Mouse (Mus musculus) neural tube, embryonic 12.5 days (tissue): ENCODE results near the gene Rusc2. TPM values are rescaled to one million over a fixed set of nuclear protein-coding genes. Genes with fewer than 3 reads are reported as not detected.
A peak's percentile ranks its signal among the peaks of the same experiment; 100 is the strongest.

Experiments used
- ATAC-seq: fragments of 200-750 bp; cut with Nextera tagmentation; 2 replicates; pipeline ENCODE4 v1.8.0; 2017; ENCODE audit warnings: low read depth, mild to moderate bottlenecking, moderate TSS enrichment, moderate library complexity; ENCODE audit not compliant: low FRiP score
- H3K27ac ChIP-seq: fragments of 300-500 bp; sonication (generic); 2 replicates; pipeline ENCODE4 v1.5.1; 2016
- H3K27me3 ChIP-seq: fragments of 300-500 bp; sonication (generic); replicated peaks from 2 replicates; pipeline ENCODE4 v1.6.1; 2016; ENCODE audit warnings: mild to moderate bottlenecking
- H3K36me3 ChIP-seq: fragments of 300-500 bp; sonication (generic); 2 replicates; pipeline ENCODE4 v1.6.1; 2016; ENCODE audit warnings: mild to moderate bottlenecking
- H3K4me1 ChIP-seq: fragments of 300-500 bp; sonication (generic); 2 replicates; pipeline ENCODE4 v1.6.1; 2016
- H3K4me2 ChIP-seq: fragments of 300-500 bp; sonication (generic); replicated peaks from 2 replicates; pipeline ENCODE4 v1.6.1; 2016; ENCODE audit warnings: mild to moderate bottlenecking
- H3K4me3 ChIP-seq: fragments of 300-500 bp; sonication (generic); 2 replicates; pipeline ENCODE4 v1.5.1; 2016
- H3K9ac ChIP-seq: fragments of 300-500 bp; sonication (generic); 2 replicates; pipeline ENCODE4 v1.6.1; 2016; ENCODE audit warnings: mild to moderate bottlenecking
- H3K9me3 ChIP-seq: fragments of 300-500 bp; sonication (generic); 2 replicates; pipeline ENCODE4 v1.6.1; 2016; ENCODE audit warnings: mild to moderate bottlenecking
- WGBS: fragments of 180-500 bp; shearing (Covaris S2); methylation state at CpG from one replicate; pipeline ENCODE4 v1.1.7; 2016; 5-methylcytosine and 5-hydroxymethylcytosine counted together
- polyA plus RNA-seq: library from polyadenylated mRNA; unstranded; fragments of >200 nt; fragmentation: Nextera tagmentation; extraction: Ambion mirVana; gene quantifications from 2 replicates; pipeline ENCODE4 v1.2.1, GENCODE M21; 2016

Rusc2 gene
- polyA plus RNA-seq, 1 experiment from 2014 or later = 53.3 TPM

DNA sequence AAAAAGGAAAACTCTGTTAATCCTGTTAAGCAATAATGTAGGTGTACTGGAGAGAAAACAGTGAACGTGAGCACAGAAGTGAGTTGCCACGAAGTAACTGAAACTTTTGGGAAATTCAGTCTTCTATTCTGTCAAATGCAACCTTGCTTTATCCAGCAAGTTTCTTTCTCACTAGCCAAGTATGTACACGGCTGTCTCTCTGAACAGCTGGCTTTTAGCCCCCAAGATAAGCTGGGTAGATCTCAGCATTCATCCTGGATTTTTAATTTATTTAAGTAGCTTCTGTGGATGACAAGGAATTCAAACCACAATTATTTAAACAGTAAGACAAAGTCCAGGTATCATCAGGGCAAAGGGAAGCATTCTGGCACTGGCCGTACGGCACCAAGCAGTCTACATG is 14.5 kb upstream of the Rusc2 start:
- no peak overlapping the region for H3K4me2 ChIP-seq
- WGBS = 89% methylated on average over 5 of the region's 5 CpGs
- H3K36me3 ChIP-seq = no peaks in the 10 kb centered on the region
- no peak overlapping the region for H3K4me3 ChIP-seq
- no peaks in the 10 kb centered on the region for H3K9me3 ChIP-seq
- no peak for ATAC-seq
- H3K9ac ChIP-seq = no peak overlapping the region
- H3K27me3 ChIP-seq = no peaks in the 10 kb centered on the region
- no peak overlapping the region for H3K27ac ChIP-seq
- H3K4me1 ChIP-seq = no peaks in the 10 kb centered on the region

GRCm38 (mm10) chr4:43367787-43368186 is 14.0 kb upstream of the Rusc2 start:
- Histone ChIP-seq H3K4me2 (no peak overlapping the region), H3K4me3 (no peak overlapping the region), H3K4me1 (no peaks in the 10 kb centered on the region), H3K9me3 (no peaks in the 10 kb centered on the region), H3K36me3 (no peaks in the 10 kb centered on the region), H3K9ac (no peak overlapping the region), H3K27me3 (no peaks in the 10 kb centered on the region), H3K27ac (no peak overlapping the region)
- 95% methylated on average over 9 of the region's 9 CpGs for WGBS
- no peak for ATAC-seq

- Histone ChIP-seq H3K4me2 (no peak overlapping the region), H3K9me3 (no peaks in the 10 kb centered on the region), H3K4me1 (no peaks in the 10 kb centered on the region), H3K4me3 (no peak overlapping the region), H3K27ac (no peak overlapping the region), H3K9ac (no peak overlapping the region), H3K27me3 (no peaks in the 10 kb centered on the region; the same call in 1 of the 2 replicates), H3K36me3 (no peaks in the 10 kb centered on the region)
- WGBS = 73% methylated on average over 11 of the region's 11 CpGs
- no peak for ATAC-seq
Measured at GRCm38 (mm10) chr4:43371406-43371805, 10.4 kb upstream of the Rusc2 start.

DNA sequence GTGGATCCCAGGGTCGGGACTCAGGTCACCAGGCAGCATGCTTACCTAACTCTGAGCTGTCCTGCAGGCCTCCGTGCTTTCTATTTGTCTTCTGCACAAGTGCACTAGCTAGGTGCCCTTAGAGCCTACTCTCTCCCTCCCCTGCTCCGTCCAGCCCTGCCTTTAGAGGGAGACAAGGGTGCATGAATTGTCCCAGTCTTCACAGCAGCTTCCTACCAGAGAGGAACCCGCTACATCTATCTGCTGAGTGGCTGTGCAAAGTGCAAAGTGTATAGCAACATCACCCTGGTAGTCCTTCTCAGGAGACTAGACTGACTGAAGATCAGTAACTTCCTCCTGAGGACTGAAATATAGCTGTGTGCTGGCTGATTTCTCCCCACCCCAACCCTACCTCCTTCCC is 9.6 kb upstream of the Rusc2 start:
- Histone ChIP-seq H3K9ac (no peak overlapping the region), H3K4me2 (no peak overlapping the region), H3K9me3 (no peaks in the 10 kb centered on the region), H3K27me3 (no peaks in the 10 kb centered on the region; the same call in 1 of the 2 replicates), H3K4me3 (no peak overlapping the region), H3K27ac (no peak overlapping the region), H3K4me1 (no peaks in the 10 kb centered on the region), H3K36me3 (no peaks in the 10 kb centered on the region)
- no peak for ATAC-seq
- WGBS = 76% methylated on average over 4 of the region's 4 CpGs

DNA sequence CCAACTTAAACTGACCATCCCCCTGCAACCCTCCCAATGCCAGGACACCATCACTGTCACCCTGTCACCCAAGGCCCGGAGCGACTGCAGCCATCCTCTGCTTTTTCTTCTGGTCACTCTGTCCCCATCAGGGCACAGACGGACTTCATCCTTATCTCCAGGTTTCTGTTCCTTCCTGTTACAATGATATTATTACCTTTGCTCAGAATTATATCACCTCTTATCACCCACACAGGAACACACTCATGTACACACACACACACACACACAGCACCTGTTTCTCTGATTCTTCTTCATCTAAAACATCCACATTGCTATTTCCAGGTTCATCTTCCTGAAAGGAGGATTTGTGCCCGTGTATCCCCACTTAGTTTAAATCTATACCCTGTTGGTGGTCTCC is 7.5 kb upstream of the Rusc2 start:
- Histone ChIP-seq H3K4me1 (no peaks in the 10 kb centered on the region), H3K27ac (no peak overlapping the region), H3K4me3 (no peak overlapping the region), H3K27me3 (no peaks in the 10 kb centered on the region; the same call in 1 of the 2 replicates), H3K4me2 (no peak overlapping the region), H3K9me3 (no peaks in the 10 kb centered on the region), H3K36me3 (no peaks in the 10 kb centered on the region), H3K9ac (no peak overlapping the region)
- 85% methylated on average over 4 of the region's 4 CpGs for WGBS
- ATAC-seq = no peak

DNA sequence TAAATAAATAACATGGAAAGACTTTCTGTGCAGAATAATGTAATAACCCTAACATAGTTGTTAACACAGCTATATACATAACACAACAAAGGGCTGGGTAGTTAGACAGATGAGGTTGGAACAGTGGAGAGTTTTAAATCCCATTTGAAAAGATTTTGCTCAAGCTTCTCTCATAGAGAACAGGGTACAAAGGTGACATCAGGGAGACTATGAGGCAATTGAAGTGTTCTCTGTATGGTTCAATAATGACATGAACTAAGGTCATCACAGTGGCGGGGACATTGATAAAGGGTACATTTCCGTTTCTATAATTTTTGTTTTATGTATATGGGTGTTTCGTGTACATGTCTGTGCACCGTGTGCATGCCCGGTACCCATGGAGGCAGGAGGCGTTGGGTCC is 2.2 kb upstream of the Rusc2 start:
- ATAC-seq = no peak
- WGBS = 90% methylated on average over 6 of the region's 6 CpGs

GRCm38 (mm10) chr4:43380951-43381350 is 828 bp upstream of the Rusc2 start:
- Histone ChIP-seq H3K4me3 (peak overlapping the region; percentile 68), H3K4me2 (peak overlapping the region; percentile 84), H3K9me3 (no peaks in the 10 kb centered on the region), H3K36me3 (no peaks in the 10 kb centered on the region), H3K27me3 (0 out of 2 replicates have a peak, but pooled peaks cover 5% of the 10 kb centered on the region), H3K4me1 (peaks cover 21% of the 10 kb centered on the region), H3K9ac (peak overlapping the region; percentile 83), H3K27ac (no peak overlapping the region)
- ATAC-seq = no peak
- 58% methylated on average over 10 of the region's 10 CpGs for WGBS

More for the DNA sequence above, 2.2 kb upstream of the Rusc2 start:
- Histone ChIP-seq H3K27me3 (0 out of 2 replicates have a peak, but pooled peaks cover 5% of the 10 kb centered on the region), H3K4me1 (peaks cover 21% of the 10 kb centered on the region), H3K4me2 (no peak overlapping the region), H3K4me3 (no peak overlapping the region), H3K27ac (no peak overlapping the region), H3K9ac (no peak overlapping the region), H3K36me3 (no peaks in the 10 kb centered on the region), H3K9me3 (no peaks in the 10 kb centered on the region)

- Histone ChIP-seq H3K27me3 (0 out of 2 replicates have a peak, but pooled peaks cover 5% of the 10 kb centered on the region), H3K4me2 (peak overlapping the region; percentile 84), H3K9ac (peak overlapping the region; percentile 83), H3K27ac (no peak overlapping the region), H3K36me3 (no peaks in the 10 kb centered on the region), H3K9me3 (no peaks in the 10 kb centered on the region), H3K4me1 (peaks cover 21% of the 10 kb centered on the region), H3K4me3 (peak overlapping the region; percentile 68)
- peak; percentile 84 for ATAC-seq
- 9% methylated on average over 21 of the region's 33 CpGs for WGBS
Measured at GRCm38 (mm10) chr4:43382155-43383020, 609 bp downstream of the Rusc2 start.

DNA sequence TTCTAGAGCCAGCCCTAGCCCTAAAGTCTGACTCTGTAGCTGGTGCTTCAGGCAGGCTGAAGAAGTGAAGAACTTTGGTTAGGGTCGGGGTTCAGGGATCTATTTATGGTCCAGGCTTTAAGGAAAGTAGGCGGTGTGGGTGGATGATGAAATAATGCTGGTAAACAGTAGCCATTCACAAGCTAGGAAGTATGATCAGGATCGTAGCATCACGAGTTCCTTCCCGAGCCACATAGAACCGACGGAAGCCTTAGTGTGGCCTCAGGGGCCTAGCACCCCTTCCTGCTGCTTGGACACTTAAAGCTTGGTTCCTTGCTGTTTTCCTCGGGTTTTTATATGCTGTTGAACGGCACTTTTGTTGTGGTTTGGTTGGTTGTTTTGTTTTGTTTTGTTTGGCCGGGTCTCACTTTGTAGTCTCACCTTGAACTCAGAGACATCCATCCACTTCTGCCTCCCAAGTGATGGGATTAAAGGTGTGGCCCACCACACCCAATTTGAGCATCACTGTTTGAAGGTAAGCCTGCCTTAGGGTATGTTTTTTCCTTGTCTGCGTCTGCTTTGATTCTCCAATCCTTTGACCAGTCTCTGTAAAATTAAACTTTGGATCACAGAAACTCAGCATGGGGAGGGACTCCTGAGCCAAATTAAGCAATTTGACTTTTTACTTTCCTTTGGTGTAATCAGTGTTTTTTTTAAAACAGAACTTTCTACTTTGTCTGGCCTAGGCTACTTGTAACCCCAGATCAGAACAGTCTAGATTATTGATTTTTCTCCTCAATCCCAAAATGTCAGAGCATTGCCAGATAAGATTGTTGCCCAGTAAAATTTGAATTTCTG is 1.7 kb downstream of the Rusc2 start:
- ATAC-seq = no peak
- Histone ChIP-seq H3K36me3 (no peaks in the 10 kb centered on the region), H3K9ac (no peak overlapping the region), H3K27ac (no peak overlapping the region), H3K4me3 (no peak overlapping the region), H3K4me2 (peak overlapping the region; percentile 84), H3K9me3 (no peaks in the 10 kb centered on the region), H3K27me3 (0 out of 2 replicates have a peak, but pooled peaks cover 5% of the 10 kb centered on the region), H3K4me1 (peaks cover 21% of the 10 kb centered on the region)
- WGBS = 67% methylated on average over 11 of the region's 11 CpGs

- no peak for ATAC-seq
- H3K4me1 ChIP-seq = peaks cover 21% of the 10 kb centered on the region
- no peak overlapping the region for H3K27ac ChIP-seq
- H3K4me3 ChIP-seq = no peak overlapping the region
- H3K4me2 ChIP-seq = no peak overlapping the region
- no peaks in the 10 kb centered on the region for H3K9me3 ChIP-seq
- H3K9ac ChIP-seq = no peak overlapping the region
- 88% methylated on average over 5 of the region's 5 CpGs for WGBS
- H3K36me3 ChIP-seq = no peaks in the 10 kb centered on the region
- H3K27me3 ChIP-seq = 0 out of 2 replicates have a peak, but pooled peaks cover 5% of the 10 kb centered on the region
Measured at GRCm38 (mm10) chr4:43384083-43384460, 2.3 kb downstream of the Rusc2 start.

- 0 out of 2 replicates have a peak, but pooled peaks cover 5% of the 10 kb centered on the region for H3K27me3 ChIP-seq
- 93% methylated on average over 3 of the region's 3 CpGs for WGBS
- no peak for ATAC-seq
Measured at GRCm38 (mm10) chr4:43384541-43384940, 2.8 kb downstream of the Rusc2 start.

DNA sequence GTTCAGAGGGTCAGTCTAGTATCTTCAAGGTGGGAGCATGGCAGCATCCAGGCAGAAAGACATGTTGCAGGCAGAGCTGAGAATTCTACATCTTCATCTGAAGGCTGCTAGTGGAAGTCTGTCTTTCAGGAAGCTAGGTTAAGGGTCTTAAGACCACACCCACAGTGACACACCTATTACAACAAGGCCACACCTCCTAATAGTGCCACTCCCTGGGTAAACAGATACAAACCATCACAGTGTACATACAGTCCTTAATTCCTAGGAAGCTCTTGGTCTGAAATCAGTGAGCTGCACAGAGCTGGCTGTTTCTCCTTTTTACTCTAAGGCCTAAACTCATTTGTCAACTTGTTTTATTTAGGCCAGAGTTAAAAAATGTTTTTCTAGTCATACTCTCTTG is 5.2 kb downstream of the Rusc2 start:
- H3K27ac ChIP-seq = no peak overlapping the region
- H3K36me3 ChIP-seq = no peaks in the 10 kb centered on the region
- H3K4me2 ChIP-seq = no peak overlapping the region
- H3K4me1 ChIP-seq = peaks cover 11% of the 10 kb centered on the region; the same call in 1 of the 2 replicates
- ATAC-seq = no peak
- no peak overlapping the region for H3K9ac ChIP-seq
- H3K27me3 ChIP-seq = no peaks in the 10 kb centered on the region
- no peaks in the 10 kb centered on the region for H3K9me3 ChIP-seq
- no peak overlapping the region for H3K4me3 ChIP-seq

More at GRCm38 (mm10) chr4:43384541-43384940, 2.8 kb downstream of the Rusc2 start:
- peaks cover 21% of the 10 kb centered on the region for H3K4me1 ChIP-seq
- H3K9me3 ChIP-seq = no peaks in the 10 kb centered on the region
- no peak overlapping the region for H3K4me3 ChIP-seq
- no peak overlapping the region for H3K9ac ChIP-seq
- no peak overlapping the region for H3K27ac ChIP-seq
- H3K4me2 ChIP-seq = no peak overlapping the region
- no peaks in the 10 kb centered on the region for H3K36me3 ChIP-seq
